Mouse (Mus musculus) ZHBTc4 (cell line): ENCODE measurements around the gene Serinc3.
"Not testable (repeated sequence)": the region's sequence is repeated elsewhere in the genome, so short reads cannot be mapped to it uniquely, and the experiment has no call there.

Experiments
- DNase-seq: peaks from one replicate; pipeline ENCODE4 v3.0.0-alpha.2; 2011; ENCODE audit warnings: low read depth, low spot score

Serinc3 gene

DNA sequence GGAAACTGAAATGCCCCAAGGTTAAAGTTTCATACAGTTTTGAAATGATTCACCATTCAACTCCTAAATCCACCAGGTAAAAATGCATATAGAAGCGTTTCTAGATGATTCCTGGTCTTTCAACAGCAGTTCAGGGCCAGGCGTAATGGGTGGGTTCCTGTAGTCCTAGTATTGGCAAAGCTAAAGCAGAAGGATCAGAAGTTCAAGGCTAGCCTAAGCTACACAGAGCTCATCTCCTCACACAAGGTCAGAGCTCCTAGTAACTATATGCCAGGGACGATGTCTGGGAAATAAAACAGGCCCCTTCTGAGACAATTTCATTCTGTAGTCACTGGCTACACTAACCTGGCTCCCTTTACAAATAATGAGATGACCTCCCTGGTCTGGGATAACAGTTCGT is 13.7 kb downstream of the Serinc3 start:
- no peak for DNase-seq

DNA sequence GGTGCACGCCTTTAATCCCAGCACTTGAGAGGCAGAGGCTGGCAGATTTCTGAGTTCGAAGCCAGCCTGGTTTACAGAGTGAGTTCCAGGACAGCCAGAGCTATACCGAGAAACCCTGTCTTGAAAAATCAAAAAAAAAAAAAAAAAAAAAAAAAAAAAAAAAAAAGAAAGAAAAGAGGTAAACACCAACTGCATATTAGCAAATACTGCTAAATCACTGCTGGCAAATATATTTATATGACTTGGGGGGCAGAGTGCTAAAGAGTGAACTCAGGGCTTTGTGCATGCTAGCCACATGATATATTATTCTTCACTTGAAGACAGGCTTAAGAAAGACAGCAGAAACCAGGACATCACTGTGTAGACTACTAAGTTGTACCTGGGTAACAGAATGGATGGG is 23.5 kb downstream of the Serinc3 start:
- DNase-seq = not testable (repeated sequence)

DNA sequence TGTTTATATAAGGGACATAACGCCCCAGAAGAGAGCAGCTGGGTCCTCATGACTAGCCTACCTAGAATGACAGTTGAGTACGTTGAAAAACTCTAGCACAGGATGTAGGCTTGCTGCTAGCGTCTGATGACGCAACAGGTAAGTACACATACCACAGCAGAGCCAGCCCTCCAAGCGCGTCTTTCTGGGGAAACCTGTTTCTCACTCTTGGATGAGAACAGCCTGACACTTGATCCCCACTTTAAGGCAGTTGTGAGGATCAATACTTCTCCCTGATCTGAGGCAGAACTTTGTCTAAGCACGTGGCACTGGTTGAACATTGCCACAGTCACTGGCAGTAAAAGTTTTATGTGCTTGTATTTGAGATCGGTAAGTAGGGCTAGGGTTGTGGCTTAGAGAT is 24.5 kb downstream of the Serinc3 start:
- no peak for DNase-seq

DNA sequence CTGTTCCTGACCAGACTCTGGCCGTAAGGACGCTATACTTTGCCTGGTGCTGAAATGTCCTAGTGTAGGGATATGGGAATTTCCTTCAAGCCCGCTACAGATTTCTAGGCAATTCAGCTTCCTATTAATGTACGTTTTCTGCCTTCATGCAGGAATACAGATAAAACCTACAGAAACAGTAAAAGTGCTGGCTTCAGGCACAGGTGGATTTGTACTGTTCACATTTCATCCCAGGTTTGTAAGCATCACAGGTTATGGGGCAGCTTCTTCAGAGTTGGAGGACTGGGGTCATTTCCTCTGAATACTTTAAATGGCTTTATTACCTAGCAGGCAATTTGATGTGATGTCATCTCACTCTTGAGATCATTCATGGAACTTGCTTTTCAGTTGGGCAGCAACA is 27.1 kb downstream of the Serinc3 start:
- no peak for DNase-seq

DNA sequence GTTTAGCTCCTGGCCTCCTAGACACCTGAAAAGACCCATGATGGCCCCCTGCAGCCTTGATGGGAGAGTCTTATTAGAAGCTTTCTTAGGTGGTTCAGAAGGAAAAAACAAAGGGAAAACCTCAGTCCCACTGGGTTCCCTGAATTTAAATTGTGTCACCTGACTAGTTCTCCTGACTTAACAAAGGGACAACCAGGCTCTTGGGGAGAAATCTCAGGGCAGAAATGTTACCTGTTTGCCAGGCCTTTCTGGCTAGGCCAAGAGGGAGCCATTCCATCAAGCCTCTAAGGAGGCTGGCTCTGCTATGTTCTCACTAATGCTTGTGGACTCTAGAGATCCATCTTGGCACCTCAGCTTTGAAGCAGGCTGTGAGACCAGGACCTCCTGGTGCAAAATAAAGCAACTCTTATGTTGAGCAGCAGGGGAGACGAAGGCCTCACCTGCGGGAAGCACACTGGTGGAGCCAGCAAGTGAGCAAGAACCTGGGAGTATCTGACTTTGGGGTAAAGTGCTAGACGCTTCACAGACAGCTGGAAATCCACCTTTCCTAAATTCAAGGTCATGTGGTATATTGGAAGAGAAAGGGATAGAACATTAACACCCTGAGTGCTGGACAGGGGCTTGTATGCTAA is 27.6 kb downstream of the Serinc3 start:
- no peak for DNase-seq

DNA sequence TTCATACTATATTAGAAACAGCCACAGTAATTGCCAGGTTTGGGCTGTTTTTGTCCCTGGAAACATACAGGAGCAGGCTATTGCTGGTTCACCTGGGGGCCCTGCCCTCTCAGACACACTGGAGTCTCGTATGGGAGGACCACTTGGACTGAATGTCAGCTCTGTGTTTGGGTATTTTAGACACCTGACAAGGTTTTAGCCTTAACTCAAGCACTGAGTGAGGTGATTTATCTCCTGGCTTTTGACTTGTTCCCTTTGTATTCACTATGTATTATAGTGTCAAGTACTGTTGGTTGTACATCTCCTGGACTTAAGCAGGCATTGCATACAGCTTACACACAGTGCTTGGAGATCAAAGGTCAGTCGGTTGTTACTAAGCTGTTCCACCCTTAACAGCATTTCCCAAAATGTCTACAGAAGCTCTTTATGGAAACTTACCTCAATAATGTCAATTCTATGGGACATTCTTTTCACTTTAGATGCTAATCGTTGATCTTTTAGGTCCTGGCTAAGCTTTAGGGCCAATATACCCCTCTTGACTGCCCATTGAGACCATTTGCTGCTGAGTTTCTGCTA is 28.2 kb downstream of the Serinc3 start:
- DNase-seq = no peak

DNA sequence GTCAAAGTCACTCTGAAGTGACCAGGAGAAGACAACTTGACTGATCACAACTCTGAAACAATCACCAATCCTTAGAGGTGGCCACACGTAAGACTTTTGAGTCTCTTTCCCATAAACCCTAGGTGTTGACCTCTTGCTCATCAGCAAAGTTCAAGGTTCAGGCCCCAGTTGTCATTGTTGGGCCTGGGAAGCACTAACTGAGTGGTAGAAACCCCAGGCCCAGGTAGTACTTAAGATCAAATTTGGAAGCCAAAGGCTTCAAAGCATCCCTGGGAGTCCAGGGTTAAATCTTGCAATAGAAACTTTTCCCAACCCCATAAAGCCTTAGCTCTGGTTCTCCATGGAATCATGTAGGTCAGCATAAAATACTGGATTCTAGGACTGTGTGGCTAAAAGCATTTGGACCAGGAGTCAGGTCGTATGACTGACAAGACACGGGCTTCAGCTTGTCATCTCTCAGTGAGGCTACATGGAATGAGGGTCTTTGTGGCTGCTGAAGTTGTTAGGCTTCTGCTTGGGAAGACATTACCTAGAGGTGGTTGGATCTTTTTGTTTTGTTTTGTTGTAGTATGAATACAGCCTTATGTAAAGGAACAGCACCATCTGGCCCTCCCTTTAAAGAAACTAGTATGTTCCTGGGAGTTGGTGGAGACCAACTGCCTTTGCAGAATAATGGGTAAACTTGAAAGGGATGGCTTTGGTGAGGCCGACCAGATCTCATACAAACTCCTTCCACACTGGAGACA is 28.9 kb downstream of the Serinc3 start:
- DNase-seq = no peak

DNA sequence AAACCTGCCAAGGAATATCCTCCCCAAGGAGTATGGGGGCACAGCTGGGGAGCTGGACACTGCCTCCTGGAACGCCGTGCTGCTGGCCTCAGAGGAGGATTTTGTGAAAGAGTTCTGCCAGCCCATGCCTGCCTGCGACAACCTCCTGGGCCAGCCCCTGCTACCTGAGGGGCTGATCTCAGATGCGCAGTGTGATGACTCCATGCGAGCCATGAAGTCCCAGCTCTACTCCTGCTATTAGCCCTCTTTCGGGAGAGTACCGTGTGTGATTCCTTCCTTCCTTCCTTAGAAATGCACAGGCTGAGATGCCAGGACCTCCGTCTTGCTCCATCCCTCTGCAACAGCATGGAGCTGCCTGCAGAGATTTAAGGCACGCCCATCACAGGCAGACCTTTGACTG is 29.5 kb downstream of the Serinc3 start:
- DNase-seq = no peak

DNA sequence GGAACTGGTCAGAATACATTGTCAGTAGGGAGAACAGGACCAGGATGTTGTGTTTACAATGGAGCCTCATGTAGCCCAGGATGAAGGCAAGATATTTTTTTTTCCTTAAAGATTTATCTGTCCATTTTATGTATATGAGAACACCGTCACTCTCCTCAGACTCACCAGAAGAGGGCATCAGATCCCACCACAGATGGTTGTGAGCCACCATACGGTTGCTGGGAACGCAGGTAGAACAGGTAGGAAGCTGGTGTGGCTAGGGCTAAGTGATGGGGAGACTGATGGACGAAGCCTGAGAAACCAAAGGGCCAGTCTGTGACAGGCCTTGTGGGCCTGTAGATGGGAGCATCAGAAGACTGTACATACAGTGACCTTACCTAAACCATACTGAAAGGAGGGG is 30.9 kb downstream of the Serinc3 start:
- DNase-seq = no peak

DNA sequence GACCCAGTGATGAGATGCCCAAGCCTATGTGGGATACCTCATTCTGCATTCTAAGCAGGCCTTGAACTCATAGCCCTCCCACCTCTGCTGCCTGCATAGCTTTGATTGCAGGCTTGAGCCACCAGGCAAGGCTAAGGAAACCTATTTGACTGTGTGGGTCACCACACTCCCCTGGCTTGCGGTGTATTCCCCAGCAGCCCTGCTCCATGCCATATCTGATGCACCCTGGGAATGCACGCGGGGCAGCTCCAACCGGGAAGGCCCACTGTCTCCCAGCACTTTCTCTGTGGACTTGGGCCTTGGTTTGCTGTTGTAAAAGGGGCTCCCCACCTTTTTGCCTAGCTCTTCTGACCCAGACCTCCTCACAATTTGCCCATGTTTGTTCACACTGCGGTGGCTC is 31.7 kb downstream of the Serinc3 start:
- DNase-seq = no peak

DNA sequence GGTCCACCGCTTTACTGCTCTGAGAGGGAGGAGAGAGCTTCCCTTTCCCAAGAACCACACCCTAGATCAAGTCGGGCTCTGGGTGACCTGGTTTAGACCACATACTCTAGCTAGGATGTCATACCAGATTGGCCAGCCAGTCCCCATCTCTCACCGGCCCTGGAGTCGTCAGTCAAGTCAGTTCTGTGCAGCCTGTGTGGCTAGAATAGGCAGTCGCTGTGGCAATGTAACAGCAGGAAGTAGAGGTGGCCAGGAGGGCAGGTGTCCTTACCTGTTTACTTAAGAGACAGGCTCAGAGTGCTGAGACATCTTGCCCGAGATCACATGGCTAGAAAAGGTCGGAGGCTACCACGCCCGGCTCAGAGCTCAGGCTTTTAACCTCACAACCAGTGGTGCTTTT is 33.8 kb downstream of the Serinc3 start:
- DNase-seq = peak; percentile 32

DNA sequence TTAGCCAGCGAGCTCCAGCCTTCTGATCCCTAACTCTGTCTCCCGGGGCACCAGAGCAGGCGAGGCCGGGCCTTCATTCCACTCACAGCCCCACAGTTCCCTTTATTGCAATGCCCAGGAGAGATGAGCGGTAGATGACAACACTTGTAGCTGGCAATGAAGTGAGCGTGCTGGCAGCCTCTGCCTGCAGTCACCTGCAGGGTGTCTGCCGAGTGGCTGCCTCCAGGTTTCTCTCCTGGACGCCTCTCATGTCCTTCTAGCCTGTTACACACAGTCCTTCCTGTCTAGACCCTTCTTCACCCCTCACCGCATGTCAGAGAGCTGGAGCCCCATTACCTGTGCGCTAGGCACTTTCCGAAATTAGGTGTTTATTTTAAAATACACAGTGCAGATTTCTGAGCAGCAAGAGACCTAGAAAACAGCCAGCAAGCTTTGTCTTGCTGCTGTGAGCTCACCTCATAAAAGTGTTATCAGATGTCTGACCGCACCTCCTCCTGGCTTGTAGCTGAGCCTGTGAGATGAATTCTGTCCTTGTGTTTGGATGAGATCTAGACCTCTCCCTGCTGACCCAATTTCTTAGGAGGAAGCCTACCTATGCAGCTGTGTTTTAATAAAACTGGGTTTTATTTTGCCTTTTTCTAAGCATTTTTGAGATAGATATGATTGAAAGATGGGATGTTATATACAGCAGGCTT is 35.5 kb downstream of the Serinc3 start:
- DNase-seq = no peak

DNA sequence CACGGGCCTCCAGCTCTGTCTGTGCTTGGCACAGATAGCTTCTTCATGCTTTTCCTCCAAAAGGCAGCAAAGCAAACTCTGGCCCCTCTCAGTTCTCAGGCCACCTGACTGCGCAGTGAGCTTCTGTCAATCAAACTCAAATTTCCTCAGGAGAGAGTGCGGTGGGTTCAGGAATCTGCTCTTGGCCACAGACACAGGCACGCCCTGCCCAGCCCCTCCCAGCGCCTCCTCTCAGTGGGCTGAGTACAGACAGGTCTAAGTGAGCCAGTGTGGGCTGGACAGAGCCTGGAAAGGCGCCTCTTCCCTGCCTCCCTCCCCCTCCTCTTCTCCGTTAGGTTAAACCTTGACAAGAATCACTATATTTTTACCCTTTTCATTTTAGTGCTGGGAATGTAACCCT is 36.9 kb downstream of the Serinc3 start:
- peak; percentile 39 for DNase-seq

DNA sequence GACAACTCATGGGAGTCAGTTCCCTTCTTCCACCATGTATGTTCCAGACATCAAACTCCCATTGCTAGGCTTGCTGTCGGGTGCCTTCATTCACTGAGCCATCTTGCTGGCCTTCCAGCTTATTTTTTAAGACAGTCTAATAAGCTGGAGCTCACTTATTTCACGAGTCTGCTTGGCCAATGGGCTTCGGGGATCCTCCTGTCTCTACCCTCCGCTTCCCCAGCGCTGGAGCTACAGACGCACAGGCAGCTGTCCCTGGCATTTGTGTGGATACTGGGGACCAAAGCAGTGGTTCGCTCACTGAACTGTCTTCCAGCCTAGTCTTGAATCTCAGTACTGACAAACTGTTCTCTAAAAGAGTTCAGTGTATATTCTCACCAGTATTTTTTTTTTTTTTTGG is 38.8 kb downstream of the Serinc3 start:
- DNase-seq = no peak

DNA sequence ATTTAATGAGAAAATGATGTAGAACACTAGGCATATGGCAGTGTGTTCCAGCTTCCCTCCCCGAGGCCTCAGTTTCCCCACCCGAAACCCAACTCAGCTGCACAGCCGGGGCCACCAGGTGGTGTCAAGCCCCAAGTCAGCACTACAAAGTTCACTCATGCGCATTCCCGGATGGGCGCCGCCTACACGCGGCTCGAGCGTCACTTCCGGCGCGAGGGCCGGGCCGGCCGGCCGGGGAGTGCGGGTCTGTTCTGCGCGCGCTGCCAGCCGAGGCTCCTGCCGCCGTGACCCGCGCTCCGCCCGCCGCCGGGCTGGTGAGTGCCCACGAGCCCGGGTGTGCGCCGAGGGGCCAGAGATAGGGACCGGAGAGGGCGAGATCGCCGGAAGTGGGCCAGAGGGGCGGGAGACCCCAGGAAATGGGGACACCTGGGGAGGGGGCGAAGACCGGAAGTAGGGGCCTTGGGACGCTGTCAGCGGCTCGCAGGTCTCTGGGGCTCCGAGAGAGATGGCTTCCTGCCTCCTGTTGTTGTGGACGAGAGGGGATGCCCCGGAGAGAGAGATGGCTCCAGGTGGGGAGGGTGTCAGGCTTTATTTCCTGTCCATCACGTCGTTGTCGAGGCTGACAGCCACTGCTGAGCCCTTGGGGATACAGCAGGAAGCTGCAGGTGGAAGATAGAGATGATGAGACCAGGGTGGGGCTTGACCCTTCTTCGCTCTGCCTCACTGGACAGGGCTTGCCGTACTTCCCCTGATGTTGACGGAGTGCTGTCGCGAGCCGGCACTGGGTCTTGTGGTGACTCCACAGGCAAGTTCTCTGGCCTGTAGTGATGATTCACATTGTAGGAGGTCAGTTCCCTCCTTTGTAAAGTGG is 42.6 kb downstream of the Serinc3 start, which contains the start of gene Ttpal:
Gene Ttpal, plus strand, starts transcription at position 214 of the 871 bp plus-strand sequence.
- peak; percentile 91 for DNase-seq

DNA sequence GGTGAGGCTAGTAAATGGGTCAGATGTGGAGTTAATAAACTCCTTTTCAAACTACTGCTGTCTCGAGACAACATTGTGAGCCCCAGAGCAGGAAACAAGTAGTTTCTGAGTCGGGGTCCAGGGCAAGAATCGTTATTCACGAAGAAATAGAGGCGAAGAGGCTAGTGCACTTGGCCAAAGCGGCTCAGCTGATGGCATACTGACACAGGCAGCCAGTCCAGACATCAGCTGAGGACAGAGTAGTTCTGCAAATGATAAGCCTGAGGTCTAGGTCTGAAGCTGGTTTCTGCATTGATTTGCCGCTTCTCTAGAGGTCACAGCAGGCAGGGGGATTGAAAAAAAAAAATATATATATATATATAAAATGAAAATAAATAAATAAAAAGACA is 43.2 kb downstream of the Serinc3 start:
- no peak for DNase-seq

DNA sequence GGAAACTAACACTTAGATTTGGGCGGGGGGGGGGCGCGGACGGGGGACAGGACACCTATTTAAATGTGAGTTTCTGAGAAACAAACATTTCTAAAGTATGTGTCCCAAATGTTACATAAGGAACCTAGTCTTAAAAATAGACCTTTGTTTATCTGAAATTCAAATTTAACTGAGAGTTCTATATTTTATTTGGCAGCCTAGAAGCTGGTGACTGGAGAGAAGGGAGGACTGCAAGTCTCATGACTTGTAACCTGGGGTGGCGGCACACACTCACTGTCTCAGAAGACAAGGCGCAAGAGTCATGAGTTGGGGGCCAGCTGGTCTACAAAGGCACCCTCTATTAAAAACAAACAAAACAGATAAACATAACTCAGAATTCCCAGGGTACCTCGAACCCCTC is 43.9 kb downstream of the Serinc3 start:
- DNase-seq = no peak

DNA sequence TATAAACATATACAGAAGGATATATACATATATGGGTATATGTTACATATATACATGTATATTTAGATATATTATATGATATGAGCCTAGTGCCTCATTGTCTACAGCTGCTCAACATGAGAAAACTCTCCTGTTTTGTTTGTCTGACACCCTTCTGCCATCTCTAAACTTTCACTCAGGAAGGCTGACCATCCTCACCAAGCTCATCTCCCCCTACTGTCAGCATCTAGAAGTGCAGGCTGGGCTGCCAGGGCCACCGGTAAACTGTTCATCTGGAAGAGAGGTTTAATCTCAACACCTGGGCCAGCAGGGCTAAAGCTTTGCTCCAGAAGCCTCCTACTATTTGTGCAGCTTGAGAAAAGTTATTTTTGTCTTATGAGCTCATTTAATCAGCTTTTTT is 45.7 kb downstream of the Serinc3 start:
- peak; percentile 83 for DNase-seq

DNA sequence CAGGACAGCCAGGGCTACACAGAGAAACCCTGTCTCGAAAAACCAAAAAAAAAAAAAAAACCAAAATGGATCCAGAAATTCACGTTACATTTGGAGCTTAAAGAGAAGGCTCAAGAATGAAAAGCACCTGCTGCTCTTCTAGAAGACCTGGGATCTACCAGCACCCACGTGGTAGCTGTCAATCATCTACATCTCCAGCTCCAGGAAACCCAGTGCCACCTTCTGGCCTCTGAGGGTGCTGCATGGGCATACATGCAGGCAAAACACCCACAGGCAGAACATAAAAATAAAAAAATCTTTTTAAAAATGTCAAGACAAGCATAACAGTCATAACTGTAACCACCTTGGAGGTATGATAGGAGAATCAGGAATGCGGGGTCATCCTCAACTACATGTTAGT is 47.3 kb downstream of the Serinc3 start:
- DNase-seq = peak; percentile 39

DNA sequence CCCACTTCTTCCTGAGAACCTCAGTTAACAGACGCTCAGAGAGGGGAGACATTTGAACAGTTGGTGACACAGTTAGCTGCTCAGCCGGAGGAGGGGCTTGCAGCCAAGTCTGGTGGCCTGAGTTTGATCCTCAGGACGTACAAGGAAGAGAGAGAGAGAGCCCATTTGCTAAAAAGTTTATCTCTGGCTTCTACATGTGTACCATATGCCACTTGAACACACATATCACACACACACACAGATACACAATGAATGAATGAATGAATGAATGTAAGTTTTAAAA is 48.1 kb downstream of the Serinc3 start:
- DNase-seq = no peak

DNA sequence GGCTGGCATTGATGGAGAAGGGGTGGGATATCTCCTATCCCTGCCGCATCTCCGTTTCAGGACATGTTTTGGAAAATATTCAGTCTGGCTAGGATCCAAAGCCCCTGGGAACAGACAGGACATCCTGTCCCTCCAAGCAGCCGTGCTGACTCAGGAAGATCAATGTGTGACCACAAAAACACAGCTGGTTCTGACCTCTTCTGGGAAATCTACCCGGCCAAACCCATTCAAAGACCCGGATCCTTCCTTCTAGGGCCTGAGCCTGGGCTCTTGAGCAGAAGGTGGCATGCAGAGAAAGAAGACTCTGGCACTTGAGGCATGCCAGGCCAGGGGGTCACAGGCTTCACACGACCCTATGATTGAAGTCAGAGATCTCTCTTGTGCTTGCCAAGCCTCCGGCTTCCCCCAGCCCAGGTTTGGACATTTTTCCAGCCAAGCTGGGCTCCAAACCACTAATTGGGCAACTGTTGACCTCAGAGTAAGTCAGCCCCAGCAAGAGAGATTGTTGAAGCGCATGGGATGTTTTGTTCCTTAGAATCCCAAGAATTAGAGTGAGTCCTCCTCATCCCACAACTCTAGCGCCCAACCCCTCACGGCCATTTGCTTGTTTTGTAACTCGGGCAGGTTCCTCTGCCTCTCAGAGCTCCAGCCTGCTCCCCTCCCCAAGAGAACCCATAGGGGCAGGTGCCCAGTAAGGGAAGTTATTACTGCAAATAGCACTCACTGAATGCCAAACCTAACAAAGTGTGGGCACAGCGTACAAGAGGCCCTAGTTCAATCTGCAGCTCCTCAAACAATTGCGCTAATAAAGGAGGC is 48.7 kb downstream of the Serinc3 start:
- DNase-seq = no peak
